Mouse (Mus musculus) embryonic facial prominence, embryonic 11.5 days (tissue): Measurements from ENCODE around the gene Tfrc. TPM values are rescaled to one million over a fixed set of nuclear protein-coding genes. Genes with fewer than 3 reads are reported as not detected.
A peak's percentile ranks its signal among the peaks of the same experiment; 100 is the strongest.

Experiments used
- ATAC-seq: fragments of 200-750 bp; cut with Nextera tagmentation; replicated peaks from 2 replicates; pipeline ENCODE4 v1.8.0; 2017; ENCODE audit warnings: low read depth; ENCODE audit not compliant: insufficient number of reproducible peaks, low FRiP score, low TSS enrichment
- DNase-seq: peaks from one replicate; pipeline ENCODE4 v3.0.0-alpha.2; 2015; ENCODE audit warnings: low spot score
- H3K27ac ChIP-seq: fragments of 300-500 bp; sonication (generic); replicated peaks from 2 replicates; pipeline ENCODE4 v1.5.1; 2014; ENCODE audit warnings: mild to moderate bottlenecking, low read depth, low read length, control low read depth
- H3K27me3 ChIP-seq: fragments of 300-500 bp; sonication (generic); 2 replicates; pipeline ENCODE4 v1.6.1; 2014; ENCODE audit warnings: mild to moderate bottlenecking, low read length, moderate library complexity, mixed read lengths; ENCODE audit not compliant: control insufficient read depth, insufficient read depth
- H3K36me3 ChIP-seq: fragments of 300-500 bp; sonication (generic); replicated peaks from 2 replicates; pipeline ENCODE4 v1.6.1; 2014; ENCODE audit warnings: low read depth, mild to moderate bottlenecking, low read length, moderate library complexity, mixed read lengths; ENCODE audit not compliant: control insufficient read depth, insufficient read depth
- H3K4me1 ChIP-seq: fragments of 300-500 bp; sonication (generic); 2 replicates; pipeline ENCODE4 v1.6.1; 2014; ENCODE audit warnings: low read length, mixed read lengths; ENCODE audit not compliant: control insufficient read depth, insufficient read depth
- H3K4me2 ChIP-seq: fragments of 300-500 bp; sonication (generic); 2 replicates; pipeline ENCODE4 v1.6.1; 2014; ENCODE audit warnings: low read depth, mild to moderate bottlenecking, control low read depth, low read length, moderate library complexity
- H3K4me3 ChIP-seq: fragments of 300-500 bp; sonication (generic); 2 replicates; pipeline ENCODE4 v1.5.1; 2014; ENCODE audit warnings: low read depth, low read length, control low read depth
- H3K9ac ChIP-seq: fragments of 300-500 bp; sonication (generic); replicated peaks from 2 replicates; pipeline ENCODE4 v1.6.1; 2014; ENCODE audit warnings: mild to moderate bottlenecking, control low read depth, low read length
- H3K9me3 ChIP-seq: fragments of 300-500 bp; sonication (generic); replicated peaks from 2 replicates; pipeline ENCODE4 v1.6.1; 2016; ENCODE audit warnings: mild to moderate bottlenecking, low read length, inconsistent platforms, mixed read lengths; ENCODE audit not compliant: control insufficient read depth
- WGBS: fragments of 180-500 bp; shearing (Covaris S2); extraction: QIAGEN DNeasy Blood & Tissue Kit; methylation state at CpG from one replicate; pipeline ENCODE4 v1.1.7; 2014; 5-methylcytosine and 5-hydroxymethylcytosine counted together
- polyA plus RNA-seq: library from polyadenylated mRNA; unstranded; fragments of >200 nt; fragmentation: Nextera tagmentation; extraction: Ambion mirVana; gene quantifications from 2 replicates; pipeline ENCODE4 v1.2.1, GENCODE M21; 2014

The Tfrc gene
- polyA plus RNA-seq: 57.9 and 63.2 TPM in 2 replicates

DNA sequence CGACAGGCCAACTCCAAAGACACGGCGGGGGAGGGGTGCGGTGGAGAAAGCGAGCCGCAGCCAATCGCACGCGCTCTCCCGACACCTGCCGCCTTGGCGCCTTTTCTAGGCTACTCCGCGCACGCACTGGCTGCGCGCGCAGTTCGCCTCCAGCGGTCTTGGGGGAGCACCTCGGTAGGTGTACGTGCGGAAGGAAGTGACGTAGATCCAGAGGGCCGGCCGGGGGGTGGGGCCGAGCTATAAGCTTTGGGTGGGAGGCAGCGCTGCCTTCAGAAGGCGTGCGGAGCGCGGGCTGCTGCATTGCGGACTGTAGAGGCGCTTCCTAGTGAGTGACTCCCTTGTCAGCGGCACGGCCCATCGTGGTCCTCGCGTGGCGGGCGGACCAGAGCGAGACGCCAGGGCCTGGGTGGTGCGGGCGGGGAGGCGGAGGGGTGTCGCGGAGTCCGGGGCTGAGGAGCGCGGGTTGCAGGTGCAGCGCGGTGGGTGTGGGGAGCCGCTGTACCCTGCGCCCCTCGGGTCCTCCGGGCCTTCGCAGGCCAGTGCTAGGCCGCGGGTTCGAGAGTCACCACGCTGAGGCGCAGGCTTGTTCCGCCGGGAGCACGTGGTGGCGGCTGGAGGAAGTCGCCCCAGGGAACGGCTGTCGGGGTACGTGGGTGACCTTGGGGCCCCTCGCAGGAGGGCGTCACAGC, at the start of gene Tfrc:
Gene Tfrc (plus strand): TSS at position 209 of the 689 bp plus-strand sequence.
- peak; percentile 98 for ATAC-seq
- Histone ChIP-seq H3K9ac (peak within 1 kb of the TSS; percentile 78), H3K4me1 (no peaks in the 10 kb centered on the region), H3K4me3 (peak within 1 kb of the TSS; percentile 85), H3K9me3 (no peaks in the 10 kb centered on the region), H3K36me3 (no peaks in the 10 kb centered on the region), H3K4me2 (peak within 1 kb of the TSS; percentile 86), H3K27ac (peak within 1 kb of the TSS; percentile 89), H3K27me3 (no peaks in the 10 kb centered on the region)
- under 1% methylated on average over 72 of the region's 73 CpGs for WGBS
- peak; percentile 100 for DNase-seq

DNA sequence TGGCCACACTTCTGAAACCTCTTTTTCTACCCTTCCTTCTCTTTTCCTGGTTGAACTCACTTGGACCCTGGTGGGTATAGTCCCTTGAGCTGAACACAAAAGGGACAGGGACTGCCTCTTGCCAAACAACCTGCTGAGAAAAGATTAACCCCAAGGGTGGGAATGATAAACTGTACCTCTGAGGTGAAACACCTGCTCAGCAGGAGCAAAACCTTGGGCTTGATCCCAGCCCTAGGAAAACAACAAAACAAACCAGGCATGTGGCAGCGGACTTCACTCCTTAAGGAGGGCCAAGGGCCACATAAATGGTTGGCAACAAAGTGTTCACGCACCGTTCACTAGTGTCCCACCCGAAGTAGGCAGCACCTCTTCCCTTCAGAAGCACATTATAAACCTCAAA, 49.2 kb upstream of the Tfrc start:
- 70% methylated on average over 4 of the region's 4 CpGs for WGBS
- Histone ChIP-seq H3K4me1 (no peaks in the 10 kb centered on the region), H3K4me3 (no peak overlapping the region), H3K9me3 (no peaks in the 10 kb centered on the region), H3K27ac (no peak overlapping the region), H3K36me3 (no peaks in the 10 kb centered on the region), H3K9ac (no peak overlapping the region), H3K4me2 (no peak overlapping the region), H3K27me3 (no peaks in the 10 kb centered on the region)
- no peak for ATAC-seq
- DNase-seq: no peak

DNA sequence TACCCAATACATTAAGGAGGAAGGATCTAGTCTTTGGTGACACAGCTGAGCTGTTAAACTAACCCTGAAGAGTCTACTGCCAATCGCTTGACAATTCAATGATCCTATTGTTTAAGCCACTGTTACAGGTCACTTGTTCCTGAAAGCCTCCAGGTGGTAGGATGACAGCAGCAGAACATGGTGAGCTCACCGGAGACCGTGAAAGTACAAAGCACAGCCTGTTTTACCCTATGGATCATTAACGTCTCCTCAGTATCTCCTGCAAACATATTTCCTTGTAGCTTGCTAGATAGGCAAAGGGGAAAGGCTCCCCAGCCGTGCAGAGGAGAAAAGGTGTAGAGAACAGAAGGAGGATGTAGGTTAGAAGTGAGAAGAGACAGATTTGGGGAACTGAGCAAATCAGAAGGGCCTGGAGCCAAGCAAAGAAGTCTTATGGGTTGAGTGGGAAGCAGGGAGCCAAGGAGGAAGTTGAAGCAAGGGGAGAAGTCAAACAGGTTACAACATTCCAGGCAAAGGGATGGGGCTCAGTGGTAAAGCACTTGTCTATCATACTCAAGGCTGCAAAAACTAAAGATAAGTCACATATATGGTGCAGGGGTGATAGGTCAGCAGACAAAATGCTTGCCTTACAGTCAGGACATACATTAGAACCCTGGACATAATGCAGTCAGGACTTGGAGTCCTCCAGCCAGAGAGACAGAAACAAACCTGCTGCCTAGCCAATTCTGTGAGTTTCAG, 45.5 kb upstream of the Tfrc start:
- no peak overlapping the region for H3K27ac ChIP-seq
- WGBS: 69% methylated on average over 5 of the region's 5 CpGs
- no peak overlapping the region for H3K4me3 ChIP-seq
- H3K27me3 ChIP-seq: no peaks in the 10 kb centered on the region
- DNase-seq (no peak), ATAC-seq (no peak)
- no peaks in the 10 kb centered on the region for H3K36me3 ChIP-seq
- H3K9ac ChIP-seq: no peak overlapping the region
- no peaks in the 10 kb centered on the region for H3K4me1 ChIP-seq
- no peaks in the 10 kb centered on the region for H3K9me3 ChIP-seq
- H3K4me2 ChIP-seq: no peak overlapping the region

DNA sequence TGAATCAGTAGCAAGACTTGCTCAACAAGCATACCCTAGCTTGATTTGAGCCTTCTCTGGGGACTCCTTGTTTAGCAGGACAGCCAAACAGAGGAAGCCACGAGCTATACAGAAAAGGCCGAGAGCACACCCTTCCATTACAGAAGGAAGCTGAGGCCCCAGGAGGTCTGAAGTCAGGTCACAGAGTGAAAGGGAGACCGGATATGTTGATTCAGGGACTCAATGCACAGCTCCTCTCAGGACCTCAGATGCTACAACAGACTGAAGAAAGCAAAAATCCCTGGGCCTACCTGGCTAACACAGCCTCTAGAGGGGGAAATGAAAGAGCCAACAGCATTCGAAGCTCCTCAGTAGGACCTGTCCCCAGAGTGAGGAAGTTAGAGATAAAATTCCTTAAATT, 41.4 kb upstream of the Tfrc start:
- no peak overlapping the region for H3K4me3 ChIP-seq
- H3K9ac ChIP-seq: no peak overlapping the region
- no peak overlapping the region for H3K27ac ChIP-seq
- no peaks in the 10 kb centered on the region for H3K4me1 ChIP-seq
- H3K9me3 ChIP-seq: no peaks in the 10 kb centered on the region
- no peak overlapping the region for H3K4me2 ChIP-seq
- 73% methylated on average over 4 of the region's 4 CpGs for WGBS
- no peaks in the 10 kb centered on the region for H3K36me3 ChIP-seq
- DNase-seq (no peak), ATAC-seq (no peak)
- no peaks in the 10 kb centered on the region for H3K27me3 ChIP-seq

DNA sequence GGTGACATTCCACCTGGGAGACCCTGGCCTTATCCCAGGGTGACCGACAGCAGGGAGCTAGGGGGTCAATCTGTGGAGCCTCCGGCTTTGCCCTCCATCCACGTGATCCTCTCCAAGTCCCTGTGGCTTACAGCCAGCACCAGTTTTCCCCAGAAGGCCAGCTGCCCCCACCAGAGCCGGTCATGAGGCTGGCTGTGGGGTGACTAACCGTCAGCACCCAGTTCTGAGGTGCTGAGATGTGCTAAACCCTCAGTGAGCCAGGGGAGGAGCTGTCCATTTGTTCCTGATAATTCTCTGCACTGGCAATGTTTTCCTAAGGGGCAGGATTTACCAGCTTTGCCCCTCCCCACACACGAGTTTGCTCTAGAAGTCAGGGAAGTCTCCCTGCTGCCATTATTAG, 40.3 kb upstream of the Tfrc start:
- no peak overlapping the region for H3K27ac ChIP-seq
- DNase-seq (no peak), ATAC-seq (no peak)
- H3K4me1 ChIP-seq: no peaks in the 10 kb centered on the region
- no peak overlapping the region for H3K4me2 ChIP-seq
- no peak overlapping the region for H3K9ac ChIP-seq
- 62% methylated on average over 6 of the region's 6 CpGs for WGBS
- H3K9me3 ChIP-seq: no peaks in the 10 kb centered on the region
- H3K36me3 ChIP-seq: no peaks in the 10 kb centered on the region
- H3K4me3 ChIP-seq: no peak overlapping the region
- no peaks in the 10 kb centered on the region for H3K27me3 ChIP-seq

DNA sequence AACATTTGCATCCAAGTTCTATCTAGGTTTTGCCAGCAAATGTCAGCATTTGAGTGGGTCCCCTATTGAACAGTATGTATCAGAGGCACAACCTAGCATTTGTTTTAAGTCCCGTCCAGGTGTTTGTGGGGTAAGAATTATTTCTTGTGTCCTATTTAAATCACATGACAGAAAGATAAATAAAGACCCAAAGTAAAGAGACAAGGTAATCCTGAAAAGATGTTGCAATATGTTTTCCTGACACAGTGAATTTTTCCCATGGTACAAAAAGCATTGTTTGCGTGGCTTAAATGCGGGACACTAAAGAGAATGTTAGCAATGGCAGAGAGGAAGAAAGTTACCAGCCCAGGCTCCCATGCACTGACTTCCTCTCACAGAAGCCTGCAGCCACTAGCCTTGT, 38.7 kb upstream of the Tfrc start:
- Histone ChIP-seq H3K4me2 (no peak overlapping the region), H3K27ac (no peak overlapping the region), H3K27me3 (no peaks in the 10 kb centered on the region), H3K36me3 (no peaks in the 10 kb centered on the region), H3K4me3 (no peak overlapping the region), H3K4me1 (no peaks in the 10 kb centered on the region), H3K9ac (no peak overlapping the region), H3K9me3 (no peaks in the 10 kb centered on the region)
- WGBS: 86% methylated on average over 3 of the region's 3 CpGs
- DNase-seq: no peak
- ATAC-seq: no peak

DNA sequence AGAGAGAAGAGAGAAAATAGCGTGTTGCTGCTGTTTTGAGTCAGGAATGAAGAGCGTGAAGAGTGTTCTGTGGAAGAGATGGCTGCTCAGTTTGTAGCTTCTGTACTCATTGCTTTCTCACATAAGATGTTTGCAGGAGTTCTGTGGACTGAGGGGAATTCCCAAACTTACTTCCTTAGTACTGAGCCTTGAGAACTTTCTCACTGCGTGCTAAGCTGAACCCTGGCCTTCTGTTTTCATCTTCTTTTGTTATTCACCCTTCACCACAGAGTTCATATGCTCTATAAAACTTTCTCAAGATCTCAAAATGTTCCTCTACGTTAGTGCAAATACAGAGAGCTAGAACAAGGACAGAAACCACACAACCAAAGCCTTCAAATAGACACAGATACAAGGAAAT, 36.2 kb upstream of the Tfrc start:
- ATAC-seq (no peak), DNase-seq (no peak)
- Histone ChIP-seq H3K9ac (no peak overlapping the region), H3K4me1 (no peaks in the 10 kb centered on the region), H3K27ac (no peak overlapping the region), H3K36me3 (no peaks in the 10 kb centered on the region), H3K4me3 (no peak overlapping the region), H3K4me2 (no peak overlapping the region), H3K27me3 (no peaks in the 10 kb centered on the region), H3K9me3 (no peaks in the 10 kb centered on the region)
- 81% methylated on average over 4 of the region's 4 CpGs for WGBS

DNA sequence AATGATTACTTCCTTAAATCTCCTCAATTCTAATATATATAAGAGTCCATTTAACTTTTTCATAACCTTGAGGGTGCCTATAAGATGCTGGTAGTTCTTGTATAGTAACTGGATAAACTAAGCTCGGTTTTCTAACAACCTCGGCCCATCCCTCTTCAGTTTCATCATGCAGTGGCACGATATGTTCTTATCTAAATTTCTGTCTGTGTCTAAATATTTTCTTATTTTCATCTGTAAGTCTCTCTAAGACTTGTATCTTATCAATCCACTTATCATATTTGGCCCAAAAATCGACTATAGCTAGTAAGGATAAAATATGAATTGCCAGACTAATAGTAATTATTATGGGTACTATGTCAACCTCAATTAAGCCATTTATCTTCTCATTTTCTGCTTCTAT, 22.2 kb upstream of the Tfrc start:
- DNase-seq (no peak), ATAC-seq (no peak)
- no peak overlapping the region for H3K27ac ChIP-seq
- H3K4me3 ChIP-seq: no peak overlapping the region
- no peaks in the 10 kb centered on the region for H3K27me3 ChIP-seq
- no peak overlapping the region for H3K9ac ChIP-seq
- no peaks in the 10 kb centered on the region for H3K4me1 ChIP-seq
- no peaks in the 10 kb centered on the region for H3K9me3 ChIP-seq
- H3K36me3 ChIP-seq: no peaks in the 10 kb centered on the region
- 90% methylated on average over 4 of the region's 4 CpGs for WGBS
- H3K4me2 ChIP-seq: no peak overlapping the region
